Mouse (Mus musculus) heart, postnatal 0 days (tissue): ENCODE measurements around the gene Cenpo. TPM values are rescaled to one million over a fixed set of nuclear protein-coding genes. Genes with fewer than 3 reads are reported as not detected.
"Not testable (repeated sequence)": the region's sequence is repeated elsewhere in the genome, so short reads cannot be mapped to it uniquely, and the experiment has no call there.

ENCODE experiments used
- ATAC-seq: fragments of 200-750 bp; cut with Nextera tagmentation; 2 replicates; pipeline ENCODE4 v1.8.0; 2017; ENCODE audit warnings: low read depth, moderate number of reproducible peaks, moderate library complexity; ENCODE audit not compliant: insufficient read depth
- DNase-seq: peaks from one replicate; pipeline ENCODE4 v3.0.0-alpha.2; 2016; ENCODE audit warnings: low spot score
- H3K27ac ChIP-seq: fragments of 300-500 bp; sonication (generic); 2 replicates; pipeline ENCODE4 v1.5.1; 2014; ENCODE audit warnings: low read depth, mild to moderate bottlenecking
- H3K27me3 ChIP-seq: fragments of 300-500 bp; sonication (generic); 2 replicates; pipeline ENCODE4 v1.6.1; 2014; ENCODE audit warnings: low read length, mixed read lengths; ENCODE audit not compliant: control insufficient read depth, insufficient read depth
- H3K36me3 ChIP-seq: fragments of 300-500 bp; sonication (generic); replicated peaks from 2 replicates; pipeline ENCODE4 v1.6.1; 2014; ENCODE audit warnings: low read length, mixed read lengths; ENCODE audit not compliant: control insufficient read depth, insufficient read depth
- H3K4me1 ChIP-seq: fragments of 300-500 bp; sonication (generic); 2 replicates; pipeline ENCODE4 v1.6.1; 2014; ENCODE audit warnings: antibody characterized with exemption; ENCODE audit not compliant: control insufficient read depth, insufficient read depth
- H3K4me2 ChIP-seq: fragments of 300-500 bp; sonication (generic); 2 replicates; pipeline ENCODE4 v1.6.1; 2014; ENCODE audit warnings: low read depth, mild to moderate bottlenecking, low read length, moderate library complexity
- H3K4me3 ChIP-seq: fragments of 300-500 bp; sonication (generic); 2 replicates; pipeline ENCODE4 v1.5.1; 2014; ENCODE audit warnings: low read depth, low read length
- H3K9ac ChIP-seq: fragments of 300-500 bp; sonication (generic); replicated peaks from 2 replicates; pipeline ENCODE4 v1.6.1; 2014; ENCODE audit warnings: low read depth, low read length, mixed read lengths
- H3K9me3 ChIP-seq: fragments of 300-500 bp; sonication (generic); replicated peaks from 2 replicates; pipeline ENCODE4 v1.6.1; 2016; ENCODE audit warnings: low read length; ENCODE audit not compliant: control insufficient read depth
- CTCF ChIP-seq: IDR thresholded peaks from 2 replicates; pipeline ENCODE4 v1.5.1; 2016; ENCODE audit warnings: antibody characterized with exemption, control low read depth, low read depth
- EP300 ChIP-seq: IDR thresholded peaks from 2 replicates; pipeline ENCODE4 v1.6.1; 2016; ENCODE audit warnings: antibody characterized with exemption, low read depth
- WGBS: fragments of 180-500 bp; shearing (Covaris S2); extraction: QIAGEN DNeasy Blood & Tissue Kit; methylation state at CpG from one replicate; pipeline ENCODE4 v1.1.7; 2014; 5-methylcytosine and 5-hydroxymethylcytosine counted together
- polyA plus RNA-seq: library from polyadenylated mRNA; unstranded; fragments of >200 nt; fragmentation: Nextera tagmentation; extraction: Ambion mirVana; gene quantifications from 2 replicates; pipeline ENCODE4 v1.2.1, GENCODE M21; 2015
- total RNA-seq: library from RNA; depleted of rRNA; stranded (reverse); fragments of >200 nt; gene quantifications from 2 replicates; pipeline ENCODE4 v1.2.3, GENCODE M21; 2014; ENCODE audit warnings: low replicate concordance

Gene Cenpo
- total and polyA plus RNA-seq, 2 experiments from 2014 or later: 3.1 to 14.2 TPM

DNA sequence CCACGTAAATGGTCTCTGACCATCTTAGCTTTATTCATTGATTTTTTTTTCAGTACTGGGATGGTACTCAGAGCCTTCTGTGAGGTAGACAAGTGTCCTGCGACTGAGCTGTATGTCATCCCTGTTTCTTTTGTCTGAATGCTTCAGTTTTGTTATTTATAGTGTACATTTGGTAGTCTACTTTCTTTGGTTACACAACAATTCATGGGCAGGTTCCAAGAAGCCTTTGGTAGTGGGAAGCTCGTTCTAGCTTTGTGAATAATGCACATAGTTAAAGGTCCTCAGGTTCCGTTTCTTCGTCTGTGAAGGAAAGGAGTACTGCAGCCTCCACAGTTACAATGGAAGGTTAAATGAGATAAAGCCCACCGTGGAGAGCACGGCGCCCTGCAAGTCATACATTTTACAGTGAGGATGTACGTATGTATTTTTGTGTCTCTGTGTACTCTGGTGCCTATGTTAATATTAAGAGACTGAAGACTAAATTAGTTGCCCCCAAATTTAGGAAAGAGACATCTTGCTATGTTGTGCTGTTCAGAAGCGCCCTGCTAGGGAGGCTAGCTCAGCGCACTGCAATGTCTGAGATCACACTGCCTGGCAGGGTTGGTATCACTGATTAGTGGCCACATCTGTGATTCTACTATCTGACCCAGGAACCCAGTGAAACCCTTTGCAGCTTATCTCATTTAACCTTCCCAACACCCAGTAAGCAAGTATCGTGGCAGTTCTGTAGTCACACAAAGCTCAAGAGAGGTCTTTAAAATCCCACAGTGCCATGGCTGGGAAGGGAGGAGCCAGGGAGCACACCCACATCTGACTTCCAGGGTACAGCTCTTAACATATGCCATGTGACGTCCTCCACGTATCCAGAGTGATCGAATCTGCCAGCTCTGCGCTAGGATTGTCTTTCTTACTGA, 18.9 kb upstream of the Cenpo start:
- WGBS: 80% methylated on average over 16 of the region's 16 CpGs
- H3K27me3 ChIP-seq: no peaks in the 10 kb centered on the region
- DNase-seq (no peak), ATAC-seq (no peak)
- TF ChIP-seq CTCF (no peak), EP300 (no peak)
- H3K4me1 ChIP-seq: no peaks in the 10 kb centered on the region
- H3K27ac ChIP-seq: no peak overlapping the region
- no peak overlapping the region for H3K4me2 ChIP-seq
- H3K9ac ChIP-seq: no peak overlapping the region
- no peaks in the 10 kb centered on the region for H3K9me3 ChIP-seq
- peaks cover 36% of the 10 kb centered on the region for H3K36me3 ChIP-seq
- no peak overlapping the region for H3K4me3 ChIP-seq

- WGBS: 83% methylated on average over 6 of the region's 6 CpGs
- peaks cover 33% of the 10 kb centered on the region for H3K36me3 ChIP-seq
- ATAC-seq: no peak
Observed at GRCm38 (mm10) chr12:4249786-4250185, 15.7 kb upstream of the Cenpo start.

DNA sequence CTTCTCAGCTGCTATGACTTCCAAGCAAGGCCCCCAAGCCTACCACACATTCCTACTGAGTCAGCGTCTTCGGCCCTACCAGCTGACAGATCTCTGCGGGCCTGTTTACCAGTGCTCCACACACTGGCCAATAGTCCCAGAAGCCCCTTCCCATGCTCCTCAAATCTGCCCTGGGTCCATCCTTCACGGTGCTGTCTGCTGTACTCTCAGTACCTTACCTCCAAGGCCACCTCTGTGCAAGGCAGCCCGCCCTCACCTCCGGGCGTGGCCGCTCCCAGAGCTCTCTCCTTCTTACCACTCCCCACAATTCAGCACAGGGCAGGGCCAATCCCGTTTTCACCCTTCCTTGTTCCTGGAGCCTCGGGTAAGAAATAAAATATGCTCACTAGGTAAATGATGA, 11.6 kb upstream of the Cenpo start:
- ATAC-seq: no peak
- 80% methylated on average over 10 of the region's 10 CpGs for WGBS
- peaks cover 5% of the 10 kb centered on the region for H3K4me1 ChIP-seq
- no peak for TF ChIP-seq EP300
- no peak for TF ChIP-seq CTCF
- DNase-seq: no peak
- no peak overlapping the region for H3K27ac ChIP-seq
- H3K36me3 ChIP-seq: peaks cover 10% of the 10 kb centered on the region; the same call in 1 of the 2 replicates
- no peak overlapping the region for H3K4me3 ChIP-seq
- no peaks in the 10 kb centered on the region for H3K27me3 ChIP-seq
- no peak overlapping the region for H3K4me2 ChIP-seq
- no peak overlapping the region for H3K9ac ChIP-seq
- H3K9me3 ChIP-seq: no peaks in the 10 kb centered on the region

More at GRCm38 (mm10) chr12:4249786-4250185, 15.7 kb upstream of the Cenpo start:
- no peak overlapping the region for H3K4me3 ChIP-seq
- H3K4me1 ChIP-seq: no peaks in the 10 kb centered on the region
- DNase-seq: no peak
- H3K27ac ChIP-seq: no peak overlapping the region
- no peaks in the 10 kb centered on the region for H3K27me3 ChIP-seq
- H3K9ac ChIP-seq: no peak overlapping the region
- no peaks in the 10 kb centered on the region for H3K9me3 ChIP-seq
- TF ChIP-seq EP300: no peak
- TF ChIP-seq CTCF: no peak
- H3K4me2 ChIP-seq: no peak overlapping the region

- H3K4me3 ChIP-seq: no peak overlapping the region
- DNase-seq (no peak), ATAC-seq (no peak)
- H3K27ac ChIP-seq: no peak overlapping the region
- H3K4me1 ChIP-seq: peaks cover 11% of the 10 kb centered on the region
- WGBS: 24% methylated on average over 2 of the region's 2 CpGs
- H3K9me3 ChIP-seq: no peaks in the 10 kb centered on the region
- peaks cover 10% of the 10 kb centered on the region; the same call in 1 of the 2 replicates for H3K36me3 ChIP-seq
- no peak overlapping the region for H3K4me2 ChIP-seq
- H3K9ac ChIP-seq: no peak overlapping the region
- TF ChIP-seq EP300 (no peak), CTCF (no peak)
- no peaks in the 10 kb centered on the region for H3K27me3 ChIP-seq
Observed at GRCm38 (mm10) chr12:4243805-4244204, 9.7 kb upstream of the Cenpo start.

DNA sequence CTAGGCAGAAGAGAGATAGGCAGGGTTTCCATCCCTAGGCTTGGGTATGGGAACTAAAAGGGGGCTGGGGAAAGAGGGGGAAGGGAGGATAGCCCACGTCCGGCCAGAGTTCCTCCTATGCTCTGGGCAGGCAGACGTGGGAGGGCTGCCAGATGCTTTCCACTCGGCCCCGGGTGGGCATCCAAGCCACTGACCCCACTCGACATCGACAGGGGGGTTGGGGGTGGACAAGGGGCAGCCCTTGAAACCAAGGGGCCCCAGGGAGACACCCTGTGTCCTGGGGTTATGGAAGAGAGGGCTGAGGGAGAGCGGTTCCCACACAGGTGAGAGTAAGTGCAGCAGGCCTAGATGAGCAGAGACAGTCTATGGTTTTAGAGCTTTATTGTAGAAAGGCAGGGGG, 6.2 kb upstream of the Cenpo start:
- not testable (repeated sequence) for H3K9ac ChIP-seq, H3K4me3 ChIP-seq, H3K4me2 ChIP-seq, H3K27me3 ChIP-seq, DNase-seq, H3K9me3 ChIP-seq, ATAC-seq
- peak overlapping the region; percentile 43; the same call in 1 of the 2 replicates for H3K27ac ChIP-seq
- peaks cover 11% of the 10 kb centered on the region for H3K4me1 ChIP-seq
- 67% methylated on average over 8 of the region's 8 CpGs for WGBS
- H3K36me3 ChIP-seq: peaks cover 16% of the 10 kb centered on the region
